Mouse (Mus musculus): ENCODE data around the gene Agpat1.

Gene Agpat1

DNA sequence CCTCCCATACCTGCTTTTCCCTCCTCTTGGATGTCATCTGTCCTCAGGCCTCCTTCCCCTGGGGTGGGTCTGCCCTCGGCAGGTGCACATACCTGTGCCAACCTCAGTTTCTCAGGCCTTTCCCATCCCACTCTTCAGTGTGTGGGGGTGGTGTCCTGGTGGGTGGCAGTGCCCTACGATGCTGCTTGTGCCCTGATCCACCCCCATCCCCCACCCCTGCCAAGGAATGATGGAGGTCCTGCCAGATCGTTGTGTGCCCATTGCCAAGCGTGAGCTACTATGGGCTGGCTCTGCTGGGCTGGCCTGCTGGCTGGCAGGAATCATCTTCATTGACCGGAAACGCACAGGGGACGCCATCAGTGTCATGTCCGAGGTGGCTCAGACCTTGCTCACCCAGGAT, 7.0 kb downstream of the Agpat1 start:
- no peak for DNase-seq

DNA sequence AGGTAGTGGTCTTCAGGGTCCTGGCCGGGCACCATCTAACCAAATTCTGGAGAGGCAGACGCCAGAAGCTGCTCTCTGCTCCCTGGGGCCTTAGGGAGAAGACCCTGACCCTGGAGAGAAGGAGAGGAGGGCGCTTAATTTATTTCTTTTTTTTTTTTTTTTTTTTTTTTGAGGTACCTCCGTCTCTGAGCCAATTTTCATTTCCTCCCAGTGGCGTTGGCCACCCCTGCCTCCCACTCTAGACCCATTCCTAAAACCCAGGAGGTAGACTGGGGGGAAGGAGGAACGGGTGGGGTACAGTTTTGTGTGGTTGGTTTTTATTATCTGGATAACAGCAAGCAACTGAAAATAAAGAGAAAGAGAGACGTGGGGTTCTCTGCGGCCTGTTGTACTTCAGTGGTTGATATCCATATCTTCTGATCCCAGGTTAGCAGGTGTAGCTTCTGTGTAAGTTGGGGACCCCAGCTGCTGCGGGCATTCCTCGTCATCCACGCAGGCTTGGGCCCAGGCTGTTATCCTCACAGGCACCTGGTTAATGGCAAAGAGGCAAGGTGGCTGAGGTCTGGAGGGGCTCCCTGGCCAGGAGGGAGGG, 9.1 kb downstream of the Agpat1 start:
- no peak for DNase-seq

DNA sequence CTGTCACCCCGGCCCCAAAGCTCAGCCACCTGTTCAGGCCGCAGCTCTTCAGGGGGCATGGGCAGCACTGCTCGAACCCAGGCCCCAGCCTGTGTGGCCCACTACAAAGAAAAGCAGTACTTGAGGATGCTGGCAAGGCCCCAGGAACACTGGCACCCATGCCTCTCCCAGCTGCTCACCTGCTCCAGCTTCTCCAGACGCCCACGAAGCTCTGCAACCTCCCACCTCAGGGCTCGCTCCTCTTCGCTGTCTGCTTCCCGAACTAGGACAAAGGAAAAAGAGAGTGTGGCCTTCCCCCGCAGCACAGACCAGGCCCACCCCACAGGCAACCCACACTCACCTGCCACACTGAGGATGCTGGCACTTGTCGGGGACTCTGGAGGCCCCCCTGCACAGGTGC, 9.8 kb downstream of the Agpat1 start:
- no peak for DNase-seq

DNA sequence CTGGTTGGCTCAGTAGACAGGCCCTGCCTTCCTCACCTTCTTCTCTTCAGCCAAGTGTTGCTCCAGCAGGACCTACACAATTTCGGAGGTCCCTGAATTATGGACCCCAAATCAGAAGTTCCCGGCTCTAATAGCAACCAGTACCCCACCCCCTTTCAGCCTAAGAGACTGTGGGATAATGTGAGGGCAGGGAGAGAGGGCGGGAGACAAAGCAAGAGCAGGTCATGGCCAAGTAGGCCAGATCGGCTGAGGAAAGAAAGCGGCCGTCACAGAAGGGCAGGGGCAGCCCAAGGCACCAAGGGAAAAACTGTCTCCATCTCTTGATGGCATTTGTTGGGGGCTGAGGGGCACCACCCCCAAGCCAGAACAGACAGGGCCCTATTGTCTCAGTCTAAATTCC, 11.8 kb downstream of the Agpat1 start, which contains the start of gene Egfl8:
Gene Egfl8 (minus strand): TSS at position 101 of the 400 bp plus-strand sequence.
- no peak for DNase-seq

DNA sequence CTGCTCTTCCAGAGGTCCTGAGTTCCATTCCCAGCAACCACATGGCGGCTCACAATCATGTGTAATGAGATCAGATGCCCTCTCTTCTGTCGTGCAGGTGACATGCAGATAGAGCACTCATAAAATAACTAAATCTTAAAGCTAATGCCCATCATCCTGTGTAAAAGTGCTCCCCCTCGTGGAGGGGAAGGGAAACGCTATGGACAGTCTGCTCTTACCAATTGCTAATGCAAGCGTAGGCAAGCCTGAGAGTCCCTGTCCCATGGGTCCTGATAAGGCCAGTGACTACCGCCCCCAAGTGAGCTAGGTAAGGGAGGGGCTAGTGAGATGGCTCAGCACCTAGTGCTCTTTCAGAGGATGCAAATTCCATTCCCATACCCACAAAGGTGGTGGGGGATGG, 14.9 kb downstream of the Agpat1 start:
- DNase-seq, result peak; percentile 84

DNA sequence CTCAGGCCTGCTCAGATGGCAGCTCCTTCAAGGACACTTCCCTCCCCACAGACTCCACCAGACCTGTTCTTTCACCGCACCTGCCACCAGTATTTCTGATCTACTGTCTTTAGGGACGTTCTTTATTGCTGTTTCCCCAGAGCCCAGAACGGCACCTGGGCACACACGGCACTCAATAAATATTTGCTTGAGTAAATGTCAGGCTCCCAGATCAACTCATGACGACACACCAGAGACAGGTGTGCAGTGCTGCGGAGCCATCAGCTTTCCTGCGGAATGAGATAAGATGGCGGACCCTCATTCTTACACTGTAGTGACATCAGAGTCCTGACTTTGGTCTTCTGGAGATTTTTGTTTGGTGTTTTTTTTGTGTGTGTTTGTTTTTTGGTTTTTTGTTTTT, 16.9 kb downstream of the Agpat1 start:
- no peak for DNase-seq

DNA sequence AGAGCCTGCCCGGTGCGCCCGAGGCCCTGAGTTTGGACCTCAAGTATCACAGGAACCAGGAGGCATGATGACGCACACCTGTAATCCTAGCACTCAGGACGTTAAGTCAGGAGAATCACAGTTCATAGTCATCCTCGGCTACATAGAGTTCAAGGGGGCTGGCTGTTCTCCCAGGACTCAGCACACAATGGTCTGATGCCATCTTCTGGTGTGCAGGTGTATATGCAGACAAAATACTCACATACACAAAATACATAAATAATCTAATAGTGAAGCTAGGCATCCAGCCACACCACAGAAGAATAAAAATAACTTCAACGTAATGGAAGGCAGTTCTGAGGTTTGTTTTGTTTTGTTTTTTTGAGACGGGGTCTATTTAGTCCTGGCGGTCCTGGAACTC, 19.1 kb downstream of the Agpat1 start:
- DNase-seq, result no peak

DNA sequence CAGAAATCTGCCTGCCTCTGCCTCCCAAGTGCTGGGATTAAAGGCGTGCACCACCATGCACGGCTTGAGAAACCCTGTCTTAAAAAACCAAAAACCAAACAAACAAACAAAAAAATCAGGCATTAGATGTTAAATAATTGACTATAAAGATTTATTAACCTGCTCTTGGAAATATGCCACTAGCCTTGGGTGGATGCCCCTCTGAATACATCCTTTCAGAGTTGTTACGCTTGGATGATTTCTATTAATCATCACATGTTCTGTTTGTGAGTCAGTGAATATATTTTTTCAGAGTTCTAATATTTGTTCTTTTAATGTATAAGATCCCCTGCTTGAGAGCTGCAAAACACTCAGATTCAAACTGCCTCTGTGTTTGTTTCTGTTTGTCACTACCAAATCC, 20.9 kb downstream of the Agpat1 start:
- peak; percentile 82 for DNase-seq

DNA sequence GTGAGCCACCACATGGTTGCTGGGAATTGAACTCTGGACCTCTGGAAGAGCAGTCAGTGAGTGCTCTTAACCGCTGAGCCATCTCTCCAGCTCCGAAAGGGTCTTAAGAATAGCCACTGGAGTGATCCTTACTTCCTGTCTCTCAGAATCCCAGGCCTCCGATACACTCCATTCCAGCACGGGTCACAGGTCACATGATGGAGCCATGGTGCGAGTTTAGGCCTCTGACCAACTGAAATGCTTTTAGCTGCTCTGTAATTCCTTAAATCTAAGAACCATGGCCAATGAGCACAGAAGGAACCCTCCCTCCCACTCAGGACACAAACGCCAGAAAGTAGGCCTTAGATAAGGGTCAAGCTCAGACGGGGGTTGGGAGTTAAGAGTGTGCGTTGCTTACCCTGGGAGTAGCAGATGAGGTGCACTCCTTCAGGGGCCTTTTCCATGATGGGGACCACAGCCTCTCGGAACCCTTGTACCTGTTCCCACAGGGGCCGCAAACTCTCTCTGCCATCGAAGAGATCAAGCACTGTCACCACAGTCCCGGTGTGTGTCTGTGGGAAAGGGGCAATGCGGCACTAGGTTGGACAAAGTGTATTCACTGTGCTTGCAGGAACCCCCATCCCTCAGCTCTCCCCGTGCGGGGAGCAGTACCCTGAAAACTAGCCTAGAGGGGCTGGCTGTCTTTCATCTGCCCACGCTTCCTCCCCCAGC, 22.2 kb downstream of the Agpat1 start:
- peak; percentile 67 for DNase-seq

DNA sequence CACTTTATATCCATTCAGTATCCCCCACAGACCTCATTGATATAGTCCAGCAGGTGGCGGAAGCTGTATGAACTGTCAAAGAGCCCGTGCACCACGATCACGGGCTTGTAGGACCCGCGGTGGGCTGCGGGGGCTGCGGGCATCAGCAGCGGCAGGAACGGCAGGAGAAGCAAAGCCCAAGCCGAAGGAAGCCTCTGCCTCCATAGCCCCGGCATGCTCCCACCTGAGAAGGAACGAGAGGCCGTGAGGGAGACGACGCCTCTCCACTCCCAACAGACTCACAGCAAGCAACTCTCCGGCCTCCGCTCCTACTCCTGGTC, 22.7 kb downstream of the Agpat1 start:
- peak; percentile 60 for DNase-seq

DNA sequence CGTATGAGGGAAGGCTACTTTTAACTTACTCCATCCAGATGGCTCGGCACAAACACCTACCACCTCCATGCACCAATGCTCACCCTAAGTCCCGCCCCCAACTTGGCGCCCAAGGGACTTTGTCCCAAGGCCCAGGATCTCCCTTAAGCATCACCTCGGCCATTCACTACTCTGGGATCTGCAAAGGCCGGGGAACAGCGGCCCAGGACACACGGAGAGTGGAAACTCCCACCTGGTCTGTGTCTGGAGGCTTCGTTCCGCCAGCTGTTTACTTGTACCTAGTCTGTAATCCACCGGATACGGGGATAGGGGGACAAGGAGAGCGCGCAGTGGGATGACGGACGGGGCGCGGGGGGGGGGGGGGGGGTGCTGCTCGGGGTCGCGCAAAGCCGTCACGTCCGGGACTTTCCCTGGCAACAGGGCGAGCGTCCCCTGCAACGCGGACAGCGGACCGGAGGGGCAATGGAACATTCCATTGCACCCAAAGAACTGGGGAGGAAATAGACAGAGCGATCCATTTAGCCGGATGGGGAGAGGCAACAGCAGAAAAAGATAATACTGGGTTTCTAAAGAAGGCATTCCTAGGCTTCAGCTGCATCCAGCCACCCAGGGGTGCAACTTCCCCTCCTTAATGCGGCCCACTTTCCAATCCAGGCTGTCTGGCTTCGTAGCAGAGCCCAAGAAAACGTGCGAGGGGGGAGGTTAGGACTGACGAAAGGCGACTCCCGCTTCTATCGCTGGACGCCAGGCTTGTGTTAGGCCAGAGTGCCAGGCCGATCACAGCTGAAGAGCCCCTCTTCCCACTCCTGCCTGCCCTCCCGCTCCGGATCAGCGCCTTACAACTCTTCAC, 23.3 kb downstream of the Agpat1 start:
- peak; percentile 95 for DNase-seq

DNA sequence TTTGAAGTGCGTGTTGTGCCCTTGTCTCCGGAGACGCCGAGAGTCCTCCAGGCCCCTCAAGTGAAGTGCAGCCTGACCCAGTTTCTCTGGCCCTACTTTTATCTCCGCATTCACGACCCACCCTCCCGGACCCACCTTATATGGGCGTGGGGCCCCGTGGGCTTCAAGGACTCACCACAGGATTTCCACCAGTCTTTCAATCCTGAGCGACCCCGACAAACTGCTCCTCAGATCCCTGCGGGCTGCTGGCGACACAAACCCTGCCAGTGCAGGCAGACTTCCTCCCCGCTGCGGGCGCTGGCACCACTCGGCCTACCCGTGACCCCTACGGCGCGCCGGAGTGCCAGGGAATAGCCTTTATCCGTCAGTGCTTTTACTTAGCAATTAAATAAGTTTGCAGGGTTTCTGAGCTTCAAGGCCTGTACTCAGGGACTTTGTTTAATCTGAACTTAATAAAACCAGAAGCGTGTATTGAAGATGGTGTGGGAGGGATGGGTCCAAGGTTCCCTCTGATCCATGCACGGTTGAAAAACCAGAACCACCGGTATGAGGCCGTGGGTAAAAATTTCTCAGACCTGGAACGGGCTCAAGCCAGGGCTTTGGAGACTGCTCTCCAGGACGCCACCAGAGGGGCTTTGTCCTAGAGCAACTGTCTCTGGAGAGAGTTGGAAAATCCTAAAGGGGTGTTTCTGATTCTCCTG, 24.0 kb downstream of the Agpat1 start, which contains the start of gene Ppt2:
Gene Ppt2 (minus strand): TSS at position 568 of the 701 bp plus-strand sequence.
- peak; percentile 89 for DNase-seq

DNA sequence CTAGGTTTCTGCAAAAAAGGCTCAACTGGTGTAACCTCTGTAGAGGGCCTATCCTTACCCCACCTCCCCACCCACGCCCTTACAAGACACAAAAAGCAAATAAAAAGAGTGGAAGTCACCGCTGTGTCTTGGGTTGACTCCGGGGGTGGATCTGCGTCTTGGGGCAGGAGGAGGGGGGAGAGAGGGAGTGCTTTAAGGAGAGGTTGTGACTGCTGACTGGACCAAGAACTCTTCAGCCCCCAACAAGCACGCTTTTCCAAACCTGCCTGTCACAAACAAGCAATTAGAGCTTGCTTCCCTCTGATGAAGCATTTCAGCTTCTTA, 24.5 kb downstream of the Agpat1 start:
- DNase-seq, result no peak

DNA sequence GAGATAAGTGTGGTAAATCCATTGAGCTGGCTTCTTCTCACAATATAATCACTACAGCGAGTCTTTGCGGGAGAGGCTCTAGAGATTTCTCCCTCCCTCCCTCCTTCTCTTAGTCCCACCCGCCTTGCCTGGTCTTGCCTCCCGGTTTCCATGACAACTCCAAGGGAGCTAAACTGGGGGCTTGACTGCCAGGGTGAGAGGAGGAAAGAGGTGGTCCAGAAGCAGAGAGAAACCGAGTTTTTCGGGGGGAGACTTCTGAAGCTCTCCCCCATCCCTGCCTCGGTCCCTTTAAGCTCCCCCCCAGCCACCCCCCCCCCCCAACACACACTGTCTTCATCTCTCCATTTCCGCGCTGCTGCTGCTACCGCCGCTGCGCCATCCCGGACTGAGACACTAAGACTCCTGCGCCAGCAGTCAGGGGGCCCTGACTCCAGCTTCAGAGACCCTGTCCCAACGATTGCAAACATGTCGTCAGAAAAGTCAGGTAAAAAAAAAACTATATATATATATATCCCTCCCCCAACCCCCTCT, 25.2 kb downstream of the Agpat1 start, which contains the start of gene Prrt1:
Gene Prrt1 (plus strand): TSS at position 313 of the 531 bp plus-strand sequence.
- no peak for DNase-seq

DNA sequence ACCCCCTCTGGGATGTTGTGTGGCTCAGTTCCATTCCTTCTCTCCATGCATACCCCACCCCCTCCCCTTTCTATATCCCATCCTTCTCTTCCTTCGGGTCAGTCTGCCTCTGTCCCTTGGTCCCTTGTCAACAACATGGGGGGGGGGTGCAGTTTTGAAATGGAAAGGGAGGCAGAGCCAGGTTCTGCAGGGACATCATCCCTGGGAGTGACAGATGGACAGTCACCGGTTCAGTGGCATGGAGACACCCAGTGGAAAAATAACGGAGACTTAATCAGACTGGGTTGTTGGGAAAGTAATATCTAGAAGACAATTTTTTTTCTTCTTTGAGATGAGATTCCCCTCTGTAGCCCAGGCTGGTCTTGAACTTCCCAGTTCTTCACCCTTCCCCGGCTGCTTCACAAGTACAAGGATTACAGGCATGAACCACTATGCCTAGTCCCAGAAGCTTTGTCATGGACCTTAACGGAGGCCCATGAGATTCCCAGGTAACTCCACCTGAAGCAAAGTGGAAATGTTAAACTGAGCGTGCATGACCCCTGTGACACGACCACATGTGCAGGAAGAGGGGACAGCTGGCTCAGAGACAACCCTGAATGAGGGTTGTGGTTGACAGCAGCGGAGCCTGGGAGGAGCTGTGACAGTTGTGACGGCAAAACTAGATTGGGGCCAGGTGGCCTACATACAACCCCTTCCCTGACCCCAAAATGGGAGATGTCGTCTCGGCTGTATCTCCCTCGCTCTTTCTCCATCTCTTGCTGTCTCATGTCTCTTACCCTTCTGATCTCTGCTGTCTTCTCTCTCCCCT, 25.9 kb downstream of the Agpat1 start:
- DNase-seq, result no peak

DNA sequence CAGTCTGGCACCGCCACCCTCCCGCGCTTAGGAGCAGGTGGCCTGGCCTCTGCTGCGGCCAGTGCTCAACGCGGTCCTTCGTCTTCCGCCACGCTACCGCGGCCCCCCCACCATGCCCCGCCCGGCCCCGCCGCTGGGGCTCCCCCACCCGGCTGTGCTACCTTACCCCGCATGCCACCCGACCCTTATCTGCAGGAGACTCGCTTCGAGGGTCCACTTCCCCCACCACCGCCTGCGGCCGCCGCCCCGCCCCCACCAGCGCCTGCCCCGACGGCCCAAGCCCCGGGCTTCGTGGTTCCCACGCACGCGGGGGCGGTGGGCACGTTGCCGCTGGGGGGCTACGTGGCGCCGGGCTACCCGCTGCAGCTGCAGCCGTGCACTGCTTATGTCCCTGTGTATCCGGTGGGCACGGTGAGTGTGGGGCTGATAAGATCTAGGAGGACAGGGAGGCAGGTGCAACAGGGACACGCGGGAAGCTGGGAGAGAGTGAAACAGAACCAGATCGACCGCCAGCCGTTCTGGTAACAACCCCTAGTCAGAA, 26.8 kb downstream of the Agpat1 start:
- no peak for DNase-seq

DNA sequence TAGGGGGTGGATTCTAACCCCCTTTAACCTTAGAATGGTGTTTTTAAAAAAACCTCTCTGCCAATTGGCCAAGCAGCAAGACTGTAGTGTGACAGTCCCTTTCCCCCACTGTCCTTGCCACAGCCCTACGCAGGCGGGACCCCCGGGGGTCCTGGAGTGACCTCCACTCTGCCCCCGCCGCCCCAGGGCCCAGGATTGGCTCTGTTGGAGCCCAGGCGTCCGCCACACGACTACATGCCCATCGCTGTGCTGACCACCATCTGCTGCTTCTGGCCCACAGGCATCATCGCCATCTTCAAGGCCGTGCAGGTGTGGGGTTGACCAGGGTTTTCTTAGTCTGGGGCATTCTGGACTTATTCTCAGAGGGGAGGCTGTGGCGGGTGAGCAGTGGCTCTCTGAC, 27.6 kb downstream of the Agpat1 start:
- DNase-seq, result no peak

DNA sequence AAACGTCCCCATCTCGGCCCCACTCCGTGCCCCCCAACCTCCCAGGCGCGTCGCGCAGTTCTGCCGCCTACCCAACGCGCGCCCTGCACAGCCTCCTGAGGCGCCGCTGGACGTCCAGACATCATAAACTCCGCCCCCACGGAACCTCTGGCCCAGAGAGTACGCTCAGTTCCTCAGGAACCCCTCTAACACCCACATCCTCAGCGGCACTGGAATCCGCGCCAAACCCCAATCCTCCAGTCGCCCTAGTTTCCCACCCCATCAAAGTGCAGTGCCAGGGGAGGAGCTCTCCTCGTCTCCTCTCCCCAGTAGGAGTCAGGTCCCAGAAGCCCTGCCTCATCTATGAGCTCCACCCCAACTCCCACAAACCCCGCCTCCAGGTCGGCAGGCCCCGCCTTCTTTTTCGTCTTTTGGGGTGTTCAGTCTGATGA, 28.2 kb downstream of the Agpat1 start:
- DNase-seq, result peak; percentile 89

DNA sequence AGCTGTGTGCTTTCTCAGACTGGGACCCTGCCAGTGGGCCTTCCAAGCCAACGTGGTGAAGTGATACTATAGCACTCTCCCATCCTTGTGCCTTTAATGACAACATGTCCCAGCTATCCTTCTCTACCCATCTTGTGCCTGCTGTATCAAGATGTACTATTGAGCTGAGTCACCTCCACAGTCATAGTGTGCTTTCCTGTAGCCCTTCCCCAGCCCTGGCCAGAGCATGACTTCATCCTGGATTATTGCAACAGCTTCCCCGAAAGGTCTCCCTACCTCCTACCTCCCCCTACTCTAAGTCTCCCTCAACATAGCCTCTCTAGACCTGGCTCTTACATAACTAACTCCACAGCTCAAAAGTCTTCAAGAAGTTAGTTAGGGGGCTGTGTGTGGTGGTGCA, 31.6 kb downstream of the Agpat1 start:
- no peak for DNase-seq

DNA sequence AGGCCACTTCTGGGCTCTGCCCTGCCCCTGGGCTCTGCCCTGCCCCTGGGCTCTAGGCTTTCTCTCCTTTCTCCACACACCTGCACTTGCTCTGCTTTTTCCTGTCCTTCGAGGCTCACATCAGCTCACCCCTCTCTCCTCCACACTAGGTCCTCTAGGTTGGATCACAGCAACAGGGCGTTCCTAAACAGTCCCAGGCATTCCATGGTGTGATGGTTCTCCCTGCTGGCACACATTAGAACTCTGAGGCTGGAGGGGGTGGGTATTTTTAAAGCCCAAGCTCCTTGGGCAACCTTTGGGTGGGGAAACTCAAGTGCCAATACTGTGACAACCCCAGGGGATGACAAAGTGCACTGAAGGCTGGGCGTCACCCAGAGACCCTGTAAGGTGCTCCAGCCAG, 33.4 kb downstream of the Agpat1 start:
- DNase-seq, result no peak

DNA sequence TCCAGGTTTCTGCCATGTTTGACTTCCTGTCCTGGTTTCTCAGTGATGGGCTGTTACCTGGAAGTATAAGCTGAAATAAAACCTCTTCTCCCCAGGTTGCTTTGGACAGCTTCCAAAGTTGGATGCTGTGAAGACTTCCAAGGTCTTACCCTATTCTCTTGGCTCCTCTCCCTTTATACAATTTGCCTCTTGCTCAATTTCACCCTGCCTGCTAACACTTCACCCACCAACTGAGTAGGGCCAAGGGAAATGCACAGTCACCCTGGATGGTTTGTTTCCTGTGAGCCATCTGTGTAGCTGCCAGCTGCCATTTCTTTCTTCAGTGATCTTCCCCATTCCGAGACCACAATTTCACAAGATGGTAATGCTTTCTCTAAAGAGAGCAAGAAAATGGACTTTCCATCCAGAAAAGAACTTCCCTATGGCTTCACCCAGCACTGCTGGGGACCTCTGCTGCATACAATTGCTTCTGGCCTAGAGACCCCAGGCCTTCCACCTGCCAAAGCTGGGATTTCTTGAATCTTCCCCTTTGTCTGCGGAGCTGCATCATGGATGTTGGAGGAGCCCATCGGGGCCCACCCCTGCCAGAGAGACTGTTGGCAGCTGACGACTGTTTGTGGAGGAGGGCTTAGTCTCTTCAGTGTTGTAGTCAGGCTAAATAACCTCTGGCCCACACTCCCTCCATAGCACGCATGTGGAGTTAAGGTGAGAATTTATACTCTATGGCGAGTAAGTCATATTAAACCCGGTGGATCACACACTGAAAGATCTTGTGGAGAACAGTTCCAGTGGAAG, 35.6 kb downstream of the Agpat1 start:
- DNase-seq, result no peak
